Mouse (Mus musculus): ENCODE data around the gene Apold1.
A peak's percentile ranks its signal among the peaks of the same experiment; 100 is the strongest.

Gene Apold1

DNA sequence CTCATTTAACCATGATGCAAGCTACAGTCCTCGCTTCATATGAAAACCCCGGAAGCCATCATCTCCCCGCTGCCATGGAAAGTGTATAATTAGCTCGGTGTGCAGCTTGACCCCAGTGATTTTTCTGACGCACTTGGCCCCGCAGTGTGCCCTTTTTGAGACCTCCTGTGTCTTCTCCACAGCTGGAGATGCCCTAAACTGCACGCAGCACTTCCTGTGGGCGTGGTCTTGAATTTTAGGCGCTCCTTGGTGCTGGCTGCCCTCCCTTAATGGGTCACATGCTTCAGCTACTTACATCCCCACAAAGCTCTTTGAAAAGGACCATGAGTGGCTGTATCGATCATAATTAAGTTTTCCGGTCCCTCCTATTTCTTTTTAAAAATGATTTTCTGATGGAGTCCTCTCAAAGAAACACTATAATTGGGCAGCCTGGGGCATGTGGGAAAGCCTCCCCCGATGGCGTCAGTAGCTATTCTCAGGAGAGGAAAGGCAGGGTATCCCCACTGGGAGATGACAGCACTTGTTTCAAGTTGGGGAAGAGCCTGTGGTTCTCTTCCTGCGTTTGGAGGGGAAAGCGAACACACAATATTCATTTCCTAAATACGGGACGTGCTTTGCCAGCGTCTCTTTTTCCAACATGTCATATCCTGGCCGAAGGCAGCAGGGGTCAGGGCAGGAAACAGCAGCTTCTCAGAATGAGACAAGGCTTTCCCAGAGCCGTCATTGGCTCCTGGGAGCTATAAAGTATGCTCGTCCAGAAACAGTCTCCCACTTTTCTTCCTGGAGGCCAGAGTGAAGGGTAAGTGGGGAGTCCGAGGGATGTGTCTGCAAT lies at the start of gene Apold1:
Gene Apold1, plus strand, starts transcription at position 488 of the 832 bp plus-strand sequence.
- no peak for DNase-seq

DNA sequence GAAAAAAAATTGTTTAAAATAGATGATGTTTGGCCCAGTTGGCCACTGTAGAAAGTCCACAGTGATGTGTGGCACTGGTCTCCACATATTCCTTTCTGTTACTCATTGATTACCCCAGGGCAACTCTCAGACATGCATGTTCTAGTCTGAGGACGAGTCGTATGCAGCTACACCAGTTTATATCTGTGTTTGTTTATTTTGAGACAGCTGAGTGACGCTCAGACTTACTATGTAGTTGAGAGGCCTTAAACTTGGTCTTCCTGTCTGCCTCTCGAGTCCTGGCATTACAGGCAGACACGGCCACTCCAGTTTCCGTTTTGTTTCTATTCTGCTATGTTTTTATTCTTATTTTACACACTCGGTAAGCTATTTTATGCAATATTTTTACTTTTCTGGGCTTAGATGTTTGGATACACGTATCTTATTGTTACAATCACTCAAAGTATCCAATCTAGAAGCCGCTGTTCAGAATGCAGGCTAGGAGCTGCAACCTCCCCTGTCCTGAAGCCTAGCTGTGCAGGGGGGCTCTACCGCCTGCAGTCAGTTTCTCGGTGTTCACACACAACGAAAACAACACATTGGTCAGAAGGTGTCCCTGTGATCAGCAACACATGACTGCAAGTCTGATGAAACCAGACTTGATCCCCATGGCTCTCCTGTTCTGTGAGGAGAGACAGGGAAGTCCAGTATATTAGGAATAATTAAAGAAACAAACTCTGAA lies 48.9 kb upstream of the Apold1 start:
- no peak for DNase-seq

DNA sequence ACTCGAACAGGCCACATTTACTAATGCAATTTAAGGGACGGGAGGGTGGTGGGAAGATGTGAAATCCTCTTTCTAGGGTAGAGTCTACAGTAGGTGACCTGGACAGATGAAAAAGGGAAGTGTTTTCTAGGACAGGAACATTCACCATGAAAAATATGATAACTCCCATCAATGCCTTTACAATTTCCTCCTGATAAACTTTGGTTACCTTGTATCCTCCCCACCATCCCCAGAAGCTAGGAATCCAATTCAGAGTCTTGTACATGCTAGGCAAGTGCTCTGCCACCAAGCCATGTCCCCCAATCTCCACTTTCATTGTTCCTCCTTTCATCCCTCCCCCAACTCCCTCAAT lies 48.3 kb upstream of the Apold1 start:
- DNase-seq = no peak

GRCm38 (mm10) chr6:134934305-134934704 lies 47.2 kb upstream of the Apold1 start:
- no peak for DNase-seq

DNA sequence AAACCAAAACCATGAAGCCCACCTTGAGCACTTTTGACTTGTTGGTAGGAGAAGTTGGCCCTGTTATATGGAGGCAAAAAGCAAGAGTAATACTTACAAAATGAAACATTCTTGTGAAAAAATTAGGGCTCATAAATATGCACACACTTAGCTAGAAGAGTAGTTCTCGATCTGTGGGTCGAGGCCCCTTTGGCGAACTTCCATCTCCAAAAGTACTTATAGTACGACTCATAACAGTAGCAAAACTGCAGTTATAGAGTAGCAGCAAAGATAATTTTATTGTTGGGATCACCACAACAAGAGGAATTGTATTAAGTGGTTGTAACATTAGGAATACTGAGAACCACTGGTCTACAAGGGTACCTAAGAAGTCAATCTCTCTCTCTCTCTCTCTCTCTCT lies 41.7 kb upstream of the Apold1 start:
- DNase-seq = no peak

DNA sequence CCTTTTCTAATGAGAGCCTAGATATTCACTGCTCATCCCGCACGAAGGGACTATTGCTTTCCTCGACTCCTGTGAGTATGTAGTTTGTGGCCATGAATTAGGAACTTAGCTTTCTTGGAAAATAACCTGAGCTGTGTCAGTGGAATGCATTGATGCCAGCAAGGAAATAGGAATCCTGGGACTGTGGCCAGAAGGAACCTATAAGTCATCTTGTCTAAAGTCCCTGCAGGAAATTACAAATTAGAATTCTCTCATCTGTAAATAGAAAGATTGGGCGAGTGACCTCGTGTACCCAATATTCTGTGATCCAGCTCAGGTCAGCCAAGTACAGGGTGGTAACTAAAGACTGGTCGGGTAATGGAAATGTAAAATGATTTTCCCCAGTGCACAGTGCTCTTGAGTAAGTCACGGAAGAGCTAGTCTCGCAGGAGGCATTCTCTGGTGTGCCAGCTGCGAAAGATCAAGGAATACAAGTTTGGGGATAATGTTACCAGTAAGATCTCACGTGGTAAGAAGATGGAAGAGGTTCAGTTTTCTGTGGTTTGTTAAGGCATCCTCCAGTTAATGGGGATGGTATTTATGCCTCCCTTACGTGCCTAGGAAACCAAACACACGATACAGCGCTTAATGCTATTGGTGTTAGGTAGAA lies 37.6 kb upstream of the Apold1 start:
- no peak for DNase-seq

GRCm38 (mm10) chr6:134946054-134946453 lies 35.5 kb upstream of the Apold1 start:
- no peak for DNase-seq

- DNase-seq = no peak
Measured at GRCm38 (mm10) chr6:134946858-134947257, 34.7 kb upstream of the Apold1 start.

DNA sequence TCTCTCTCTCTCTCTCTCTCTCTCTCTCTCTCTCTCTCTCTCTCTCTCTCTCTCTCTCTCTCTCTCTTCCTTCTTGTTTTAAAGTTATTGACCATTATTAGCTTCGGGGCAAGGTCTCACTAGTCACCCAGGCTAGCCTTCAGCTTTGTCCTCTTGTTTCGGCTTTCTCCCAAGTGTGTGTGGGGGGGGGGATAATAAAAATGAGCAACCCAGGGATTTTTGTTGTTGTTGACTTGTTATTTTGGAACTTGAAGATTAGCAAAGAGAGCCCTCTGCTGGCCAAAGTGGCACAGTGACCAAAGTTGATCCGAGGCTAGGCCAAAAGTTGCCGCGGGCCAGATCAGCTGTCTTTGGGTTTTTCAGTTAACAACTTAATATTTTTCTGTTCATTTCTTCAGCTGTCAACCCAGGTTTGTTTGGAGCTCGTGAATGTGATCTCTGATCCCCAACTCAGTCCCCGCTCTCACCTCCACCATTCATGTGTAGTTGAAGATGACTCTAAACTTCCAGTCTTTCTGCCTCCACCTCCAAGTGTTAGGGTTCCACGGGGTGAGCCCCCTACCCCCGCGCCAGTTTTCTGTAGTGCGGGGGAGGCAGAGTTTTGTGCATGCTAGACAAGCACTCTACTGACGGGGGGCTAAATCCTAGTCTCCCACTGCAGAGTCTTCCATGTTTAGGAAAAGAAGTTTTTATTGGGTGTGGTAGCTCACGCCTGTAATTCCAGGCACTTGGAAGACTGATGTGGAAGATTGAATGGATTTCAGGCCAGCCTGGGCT lies 34.0 kb upstream of the Apold1 start:
- peak; percentile 79 to 86 for DNase-seq

DNA sequence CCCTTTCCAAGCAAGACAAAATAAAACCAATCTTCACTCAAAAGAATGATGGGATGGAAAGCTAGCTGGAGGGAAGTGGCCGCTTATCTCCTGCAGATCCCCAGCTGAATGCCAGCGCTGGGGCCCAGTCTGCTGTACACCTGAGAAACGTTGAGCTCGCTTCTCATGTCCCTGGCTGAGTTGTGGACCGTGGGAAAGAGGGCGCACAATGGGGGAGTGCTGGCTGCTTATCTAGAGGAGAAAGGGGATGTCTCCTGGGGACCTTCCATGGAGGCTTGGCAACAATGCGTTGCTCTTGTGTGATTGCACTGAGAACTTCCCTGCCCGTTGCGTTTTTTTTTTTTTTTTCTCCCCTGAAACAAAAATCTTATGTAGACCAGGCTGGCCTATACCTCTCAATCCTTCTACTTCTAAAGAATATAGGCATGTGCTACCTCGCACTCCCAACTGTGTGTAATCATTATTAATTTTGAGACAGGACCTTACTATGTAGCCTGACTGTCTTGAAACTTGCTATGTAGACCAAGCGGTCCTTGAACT lies 32.9 kb upstream of the Apold1 start:
- no peak for DNase-seq

DNA sequence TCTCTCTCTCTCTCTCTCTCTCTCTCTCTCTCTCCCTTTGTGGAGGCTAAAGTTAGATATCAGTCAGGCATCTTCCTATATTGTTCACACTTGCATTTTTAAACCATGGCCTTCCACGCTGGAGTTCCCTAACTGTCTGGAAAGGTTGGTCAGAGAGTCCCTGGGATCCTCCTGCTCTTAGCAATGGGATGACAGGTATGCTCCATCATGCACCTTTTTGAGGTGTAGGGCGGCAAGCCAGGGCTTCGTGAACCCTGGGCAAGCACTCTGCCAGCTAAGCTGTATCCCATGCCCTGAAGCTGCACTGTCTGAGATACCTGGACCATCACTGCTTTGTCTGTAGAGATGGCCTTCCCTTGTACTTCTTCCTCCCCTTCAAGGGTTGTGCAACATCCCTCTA lies 32.3 kb upstream of the Apold1 start:
- DNase-seq = no peak

DNA sequence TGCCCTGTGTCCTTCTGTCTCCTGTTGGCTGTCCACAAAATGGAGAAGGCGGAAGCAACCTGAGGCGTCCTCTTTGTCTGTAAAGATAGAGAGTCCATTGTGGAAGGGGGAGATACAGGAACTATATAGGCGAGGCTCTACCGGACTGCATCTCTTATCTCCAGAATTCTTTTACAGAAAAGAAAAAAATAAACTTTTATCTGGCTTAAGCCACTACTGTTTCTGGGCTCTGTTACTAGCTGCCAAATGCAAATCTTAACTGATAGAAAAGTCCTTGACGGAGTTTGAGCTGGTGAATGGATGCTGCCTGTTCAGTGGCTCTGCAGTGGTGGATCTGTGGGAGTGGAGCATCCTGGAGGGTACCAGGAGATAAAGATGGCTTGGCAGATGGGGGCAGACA lies 30.2 kb upstream of the Apold1 start:
- DNase-seq = no peak

DNA sequence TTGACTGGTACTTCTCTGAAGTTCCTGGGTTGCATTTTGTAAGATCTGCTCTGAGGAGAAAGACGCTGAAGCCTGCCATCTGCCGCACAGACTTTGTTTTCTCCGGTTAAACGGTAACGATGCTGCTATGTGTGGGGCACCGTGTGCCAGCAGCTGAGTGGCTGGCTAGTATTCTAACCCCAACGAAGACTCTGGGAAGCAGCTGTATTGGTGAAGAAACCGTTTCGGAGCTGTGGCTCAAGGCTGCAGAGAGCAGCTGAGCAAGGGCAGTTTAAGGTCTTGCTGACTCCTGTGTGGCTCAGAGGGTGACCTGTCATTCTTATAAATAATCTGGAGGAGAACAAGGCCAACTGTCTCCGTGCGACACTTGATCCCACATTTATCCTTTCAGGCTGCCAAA lies 27.5 kb upstream of the Apold1 start:
- peak; percentile 27 to 28 for DNase-seq

GRCm38 (mm10) chr6:134956388-134956787 lies 25.1 kb upstream of the Apold1 start:
- DNase-seq = no peak

DNA sequence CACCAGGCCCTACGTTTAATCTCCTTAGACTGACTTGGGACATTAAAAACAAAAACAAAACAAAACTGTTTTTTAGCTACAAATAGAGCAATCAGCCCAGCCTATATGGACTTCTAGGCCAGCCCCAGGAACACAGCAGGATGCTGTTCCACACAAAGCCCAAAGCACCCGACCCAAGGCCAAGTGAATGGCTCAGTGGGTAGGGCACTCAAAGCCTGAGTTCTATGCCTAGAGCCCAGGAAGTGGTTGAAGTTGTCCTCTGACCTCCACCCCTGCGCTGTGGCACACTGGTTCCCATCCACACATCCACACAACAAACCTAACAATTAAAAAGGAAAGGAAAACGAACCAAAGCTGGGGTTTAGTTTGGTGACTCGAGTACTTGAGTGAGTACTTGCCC lies 20.2 kb upstream of the Apold1 start:
- DNase-seq = no peak

DNA sequence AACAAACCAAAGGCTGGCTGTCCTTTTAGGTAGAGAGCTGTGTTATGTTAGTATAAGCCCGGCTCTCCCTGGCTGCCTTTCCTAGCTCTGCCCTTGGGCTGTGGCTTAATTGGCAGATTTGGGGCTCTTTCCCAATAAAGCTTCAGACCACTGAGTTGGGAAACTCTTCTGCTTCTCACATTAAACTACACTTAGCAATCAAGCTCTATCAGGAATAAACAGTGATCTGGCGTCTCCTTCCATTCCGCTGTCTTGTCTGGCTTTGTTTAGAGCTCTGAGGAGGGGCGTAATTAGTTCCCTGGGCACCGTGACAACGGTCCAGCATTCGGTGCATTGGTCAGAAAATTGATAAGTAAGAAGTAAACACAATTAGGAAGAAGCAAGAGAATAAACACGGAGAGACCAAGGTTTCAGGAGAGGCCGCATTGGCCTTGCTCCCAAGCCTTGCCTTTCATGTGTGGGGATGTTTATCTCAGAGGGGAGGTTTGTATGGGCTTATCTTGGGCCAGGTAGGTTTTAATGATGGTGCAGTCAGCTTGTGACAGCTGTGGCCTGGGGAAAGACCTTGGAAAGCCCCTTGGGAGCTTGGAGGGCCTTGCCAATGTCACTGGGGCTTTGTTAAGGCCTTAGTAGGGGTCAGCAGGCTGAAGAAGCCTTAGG lies 19.5 kb upstream of the Apold1 start:
- peak; percentile 46 to 53 for DNase-seq

- DNase-seq = peak in 1 of 2 experiments; percentile 18
Measured at GRCm38 (mm10) chr6:134962518-134962893, 19.0 kb upstream of the Apold1 start.

DNA sequence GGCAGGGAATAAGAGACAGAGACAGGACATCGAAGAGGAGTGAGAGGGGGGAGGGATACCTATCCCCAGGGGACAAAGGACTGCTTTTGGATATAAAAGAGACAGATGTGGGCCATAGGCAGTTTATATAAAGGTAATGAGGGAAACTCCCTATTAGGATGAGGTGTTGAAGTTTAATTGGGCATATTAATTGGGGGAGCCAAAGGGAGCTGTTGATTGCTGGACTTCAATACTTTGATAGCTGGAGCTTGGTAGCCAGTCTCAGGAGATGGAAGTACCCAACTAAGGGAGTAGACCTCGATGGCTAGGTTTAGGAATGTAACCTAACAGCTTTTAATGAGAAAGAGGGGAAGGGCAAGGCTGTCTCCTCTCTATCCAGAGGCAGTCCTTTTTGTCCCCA lies 17.6 kb upstream of the Apold1 start:
- DNase-seq = no peak

DNA sequence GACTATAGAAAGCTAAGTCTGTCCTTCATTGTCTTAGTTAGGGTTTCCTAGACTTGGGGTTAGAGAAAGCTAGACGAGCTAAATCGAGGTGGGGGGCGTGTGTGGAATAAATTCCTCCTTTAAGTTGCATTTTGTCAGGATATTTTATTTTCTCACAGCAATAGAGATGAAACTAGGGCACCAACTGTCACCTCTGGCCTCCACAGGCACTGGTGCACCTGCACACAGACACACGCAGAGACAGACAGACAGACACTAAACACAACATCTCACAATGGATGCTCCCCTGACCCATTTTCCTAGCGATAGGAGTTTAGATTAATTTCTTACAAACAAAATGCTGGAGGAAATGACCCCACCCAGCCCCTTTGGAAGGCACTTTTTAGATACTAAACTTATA lies 14.8 kb upstream of the Apold1 start:
- DNase-seq = no peak

- DNase-seq = no peak
Measured at GRCm38 (mm10) chr6:134968326-134968725, 13.2 kb upstream of the Apold1 start.

DNA sequence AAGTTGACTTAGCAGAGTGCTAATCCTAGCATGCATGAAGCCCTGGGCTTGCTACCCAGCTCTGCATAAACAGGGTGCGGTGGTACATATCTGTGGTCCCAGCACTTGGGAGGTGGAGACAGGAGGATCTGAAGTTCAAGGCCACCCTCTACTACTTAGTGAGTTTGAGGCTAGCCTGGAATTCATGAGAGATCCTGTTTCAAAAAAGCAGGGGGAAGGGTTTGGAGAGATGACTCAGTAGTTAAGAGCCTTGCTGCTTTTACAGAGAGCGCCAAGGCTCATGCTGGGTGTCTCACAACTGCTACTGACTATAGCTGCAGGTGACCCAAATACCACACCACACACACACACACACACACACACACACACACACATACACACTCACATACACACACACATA lies 12.0 kb upstream of the Apold1 start:
- no peak for DNase-seq

DNA sequence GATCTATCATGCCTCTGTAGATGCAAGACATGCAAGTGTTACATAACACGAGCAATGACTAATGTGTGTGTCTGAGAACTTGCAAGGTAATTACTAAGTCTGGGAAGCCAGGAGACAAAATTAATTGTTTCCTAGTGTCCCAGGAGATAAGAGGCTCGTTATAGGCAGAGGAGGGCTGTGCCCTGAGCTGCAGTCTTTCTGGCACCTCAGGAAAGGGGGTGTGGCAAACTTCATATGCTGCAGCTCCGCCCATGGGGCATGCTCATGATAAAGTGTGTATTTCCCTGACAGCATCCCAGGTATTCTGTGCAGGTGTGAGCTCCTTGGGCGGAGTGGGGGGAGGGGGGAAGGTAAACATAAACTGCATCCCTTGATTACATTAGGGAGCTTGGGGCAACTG lies 9.4 kb upstream of the Apold1 start:
- DNase-seq = no peak
